Mouse (Mus musculus): ENCODE results near the gene Bbof1. TPM values are rescaled to one million over a fixed set of nuclear protein-coding genes. Genes with fewer than 3 reads are reported as not detected.
A peak's percentile ranks its signal among the peaks of the same experiment; 100 is the strongest.

Gene Bbof1
- total RNA-seq, 2 experiments from 2014 or later = 0.54 to 1.1 TPM

DNA sequence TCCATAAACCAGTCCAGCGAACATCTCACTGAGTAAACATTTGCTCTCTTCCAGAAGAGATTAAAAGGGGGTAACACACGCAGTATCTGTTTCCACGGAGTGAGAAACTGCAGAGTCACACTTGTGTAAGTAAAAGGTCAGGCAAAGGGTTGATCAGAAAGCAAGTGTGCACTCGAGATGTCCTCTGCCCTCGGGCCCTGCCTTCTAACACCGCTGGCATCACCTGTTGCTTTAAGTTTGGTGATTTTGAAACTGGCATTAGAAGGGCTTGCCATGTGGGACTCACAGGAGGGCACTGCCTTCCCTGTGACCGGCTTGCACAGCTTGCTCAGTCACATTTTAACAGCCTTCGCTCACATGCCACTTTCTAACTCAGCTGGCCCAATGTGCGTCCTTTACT lies 9.2 kb upstream of the Bbof1 start:
- no peak for DNase-seq (ENCODE audit: low spot score in 2 of 2)

DNA sequence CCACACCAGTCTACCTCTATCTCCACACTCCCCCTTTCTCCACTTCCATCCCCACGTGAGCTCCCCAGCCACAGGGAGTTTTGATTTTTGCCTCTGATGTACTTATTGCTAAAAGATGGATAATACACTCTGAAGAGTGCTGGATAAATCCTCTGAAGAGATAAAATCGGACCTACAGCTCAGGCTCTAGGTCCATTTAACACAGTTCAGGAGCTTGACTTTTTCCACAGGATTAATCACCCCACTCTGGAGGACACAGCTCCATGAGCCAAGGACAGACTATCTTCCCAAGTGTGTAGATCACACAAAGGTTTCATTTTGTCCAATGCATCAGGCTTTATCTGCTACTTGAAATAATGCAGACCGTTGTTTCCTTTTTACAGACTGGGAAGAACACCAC lies 8.8 kb upstream of the Bbof1 start:
- DNase-seq (ENCODE audit: low spot score in 2 of 2) = no peak

DNA sequence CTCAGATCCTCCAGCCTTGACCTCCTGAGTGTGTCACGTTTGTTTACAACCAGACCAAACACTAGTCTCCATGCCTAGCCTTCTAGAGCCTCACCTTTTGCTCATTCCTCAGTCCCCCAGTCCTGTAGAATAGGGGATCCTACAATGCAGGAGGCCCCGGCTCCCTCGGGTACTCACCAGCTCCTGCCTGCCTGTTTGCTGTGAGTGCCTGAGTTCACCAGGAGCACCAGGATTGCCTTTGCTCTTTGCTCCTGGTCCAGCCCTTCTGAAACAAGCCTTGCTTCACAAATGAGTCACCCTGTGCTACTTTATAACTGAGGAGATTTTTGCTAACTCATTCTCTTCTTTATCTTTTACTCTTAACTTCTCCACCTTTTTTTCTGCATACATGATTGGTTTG lies 8.2 kb upstream of the Bbof1 start:
- no peak for DNase-seq (ENCODE audit: low spot score in 2 of 2)

DNA sequence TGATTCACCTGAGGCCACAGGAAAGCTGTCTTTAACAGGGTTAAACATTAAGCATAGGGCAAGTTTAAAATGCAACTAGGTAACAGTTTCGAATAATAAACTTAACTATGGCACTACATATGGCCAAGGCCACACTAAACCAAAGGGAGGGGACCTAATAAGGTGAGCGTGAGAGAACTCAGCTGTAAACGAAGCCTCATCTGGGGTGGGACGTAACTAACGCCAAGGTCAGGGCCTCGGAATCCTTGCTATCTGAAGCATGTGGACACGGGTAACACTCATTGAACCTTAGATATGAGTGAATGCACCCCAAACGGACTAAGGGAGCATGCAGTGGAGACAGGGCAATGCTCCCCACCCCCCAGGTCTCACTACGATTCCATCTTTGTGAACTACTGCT lies 5.9 kb upstream of the Bbof1 start:
- DNase-seq (ENCODE audit: low spot score in 2 of 2) = no peak

DNA sequence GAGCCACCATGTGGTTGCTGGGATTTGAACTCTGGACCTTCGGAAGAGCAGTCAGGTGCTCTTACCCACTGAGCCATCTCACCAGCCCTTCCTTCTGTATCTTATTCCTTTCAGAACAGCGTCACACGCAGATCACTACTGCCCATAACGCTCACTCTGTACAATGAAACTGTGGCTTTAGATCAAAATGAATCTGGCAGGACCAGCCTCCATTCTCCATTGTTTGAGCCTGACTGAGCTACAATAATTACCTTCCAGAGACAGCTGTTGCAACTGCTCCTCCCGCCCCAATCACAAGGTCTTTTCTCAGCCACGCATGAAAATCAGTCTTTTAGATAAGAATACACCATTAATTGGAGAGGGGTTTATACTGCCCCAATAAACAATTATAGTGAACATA lies 4.3 kb upstream of the Bbof1 start:
- no peak for DNase-seq (ENCODE audit: low spot score in 2 of 2)

DNA sequence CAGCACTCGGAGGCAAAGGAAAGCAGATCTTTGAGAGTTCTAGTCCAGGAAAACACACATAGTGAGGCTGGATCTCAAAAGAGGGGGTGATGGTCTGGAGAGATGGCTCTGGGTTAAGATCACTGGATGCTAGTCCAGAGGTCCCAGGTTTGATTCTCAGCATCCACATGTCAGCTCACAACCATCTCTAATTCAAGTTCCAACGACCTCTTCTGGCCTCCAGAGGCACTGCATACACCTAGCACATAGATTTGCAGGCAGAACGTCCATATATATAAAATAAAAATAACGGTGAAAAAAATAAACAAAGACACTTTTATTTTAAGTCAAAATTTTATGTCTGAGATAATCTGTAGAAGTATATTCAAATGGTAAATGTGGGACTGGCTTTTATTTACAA lies 1.6 kb upstream of the Bbof1 start:
- DNase-seq (ENCODE audit: low spot score in 2 of 2) = no peak

DNA sequence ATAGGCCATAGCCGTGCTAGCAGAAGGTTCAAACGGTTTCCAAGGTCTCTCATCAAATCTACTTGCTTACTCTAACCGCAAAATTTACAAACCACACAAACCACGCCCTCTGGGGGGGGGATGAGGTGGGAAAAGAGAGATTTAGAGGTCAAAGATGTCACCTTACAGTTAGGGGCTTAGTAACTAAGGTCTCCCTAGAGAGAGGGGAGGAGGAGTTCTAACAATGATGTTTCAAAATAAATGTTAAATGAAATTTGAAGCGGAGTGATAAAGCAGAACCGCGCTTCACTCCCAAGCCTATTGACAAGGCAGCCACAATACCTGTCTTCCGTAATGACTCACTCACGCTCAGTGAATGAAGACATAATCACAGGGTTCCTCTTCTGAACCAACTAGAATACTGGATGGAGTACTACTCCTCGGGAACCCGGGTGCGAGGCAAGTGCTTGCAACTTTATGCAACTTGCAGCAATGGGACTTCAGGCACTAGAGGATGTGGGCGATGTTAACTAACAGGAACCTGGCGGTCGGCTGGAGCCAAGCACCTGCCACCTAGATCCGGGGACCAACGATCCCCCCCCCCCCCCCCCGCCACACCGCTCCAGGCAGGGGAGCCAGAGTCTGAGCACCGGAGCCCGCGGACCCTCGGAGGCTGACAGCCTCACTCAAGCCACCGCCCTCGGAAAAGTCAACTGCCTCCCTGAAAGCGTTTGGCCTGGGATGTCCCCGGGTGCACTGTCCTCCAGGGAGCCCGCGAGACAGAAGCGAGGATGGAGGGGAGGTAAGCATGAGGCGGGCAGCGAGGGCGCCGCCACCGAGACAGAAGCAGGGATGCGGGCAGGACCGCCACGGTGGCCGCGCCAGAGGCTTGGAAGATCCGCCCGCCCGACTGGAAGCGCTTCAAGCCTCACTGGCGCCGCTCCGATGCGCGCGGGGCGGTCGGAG lies 725 bp upstream of the Bbof1 start:
- DNase-seq (ENCODE audit: low spot score in 2 of 2) = peak in 1 of 2 experiments; percentile 22

DNA sequence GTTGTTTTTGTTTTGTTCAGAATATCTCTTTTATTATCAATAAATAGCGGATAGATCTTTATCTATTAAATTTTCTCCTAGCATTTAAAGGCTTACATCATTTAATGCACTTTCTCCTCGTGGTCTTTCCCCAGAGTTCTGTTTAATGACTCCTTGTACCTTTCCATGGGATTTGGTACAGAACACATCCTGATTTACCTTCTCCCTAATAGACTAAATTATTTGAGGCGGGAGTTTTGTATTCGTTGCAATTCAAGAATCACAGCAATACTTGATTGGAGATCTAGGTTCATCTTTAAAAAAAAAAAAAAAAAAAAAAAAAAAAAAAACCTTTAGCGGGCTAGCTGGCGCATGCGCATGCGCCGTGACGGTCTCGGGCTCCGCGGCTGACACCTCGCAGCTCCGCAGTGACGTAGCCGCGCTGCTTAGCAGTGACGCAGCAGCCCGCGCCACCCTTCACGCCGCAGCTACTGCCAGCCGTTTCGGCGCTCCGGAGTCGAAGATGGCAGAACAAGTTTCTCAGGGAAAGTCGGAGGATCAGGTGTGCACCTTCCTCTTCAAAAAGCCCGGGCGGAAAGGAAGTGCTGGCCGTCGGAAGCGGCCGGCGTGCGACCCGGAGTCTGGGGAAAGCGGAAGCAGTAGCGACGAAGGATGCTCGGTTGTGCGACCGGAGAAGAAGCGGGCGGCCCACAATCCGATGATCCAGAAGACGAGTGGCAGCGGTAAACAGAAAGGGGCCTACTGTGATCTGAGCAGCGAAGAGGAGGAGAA lies 8.1 kb downstream of the Bbof1 start, which contains the start of gene Rnf113a2:
Rnf113a2 (plus strand) TSS at position 363 of the 771 bp plus-strand sequence.
- peak; percentile 54 to 77 for DNase-seq (ENCODE audit: low spot score in 2 of 2)

DNA sequence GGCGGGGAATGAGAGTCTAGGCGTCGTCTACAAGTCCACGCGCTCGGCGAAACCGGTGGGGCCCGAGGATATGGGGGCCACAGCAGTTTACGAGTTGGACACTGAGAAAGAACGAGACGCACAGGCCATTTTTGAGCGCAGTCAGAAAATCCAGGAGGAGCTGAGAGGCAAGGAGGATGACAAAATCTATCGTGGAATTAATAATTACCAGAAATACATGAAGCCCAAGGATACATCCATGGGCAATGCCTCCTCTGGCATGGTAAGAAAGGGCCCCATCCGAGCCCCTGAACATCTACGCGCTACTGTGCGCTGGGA lies 8.7 kb downstream of the Bbof1 start:
- DNase-seq (ENCODE audit: low spot score in 2 of 2) = no peak

DNA sequence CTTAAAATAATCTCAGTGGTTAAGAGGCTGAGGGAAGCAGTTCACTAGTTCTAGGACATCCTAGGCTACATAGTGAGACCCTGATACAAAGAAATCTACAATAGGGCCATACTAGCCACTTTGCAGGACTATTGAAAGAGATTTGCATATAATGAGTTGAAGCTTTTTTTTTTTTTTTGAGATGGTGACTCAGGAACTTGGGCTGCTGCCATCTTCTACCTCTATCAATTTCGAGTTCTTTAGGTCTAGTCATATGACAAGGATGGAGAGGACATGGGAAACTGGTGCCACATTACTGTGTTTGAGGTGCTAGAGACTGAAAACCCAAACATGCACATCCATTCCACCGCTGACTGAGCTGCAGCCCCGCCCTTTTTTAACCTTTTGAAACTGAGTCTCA lies 15.1 kb downstream of the Bbof1 start:
- DNase-seq (ENCODE audit: low spot score in 2 of 2) = no peak

DNA sequence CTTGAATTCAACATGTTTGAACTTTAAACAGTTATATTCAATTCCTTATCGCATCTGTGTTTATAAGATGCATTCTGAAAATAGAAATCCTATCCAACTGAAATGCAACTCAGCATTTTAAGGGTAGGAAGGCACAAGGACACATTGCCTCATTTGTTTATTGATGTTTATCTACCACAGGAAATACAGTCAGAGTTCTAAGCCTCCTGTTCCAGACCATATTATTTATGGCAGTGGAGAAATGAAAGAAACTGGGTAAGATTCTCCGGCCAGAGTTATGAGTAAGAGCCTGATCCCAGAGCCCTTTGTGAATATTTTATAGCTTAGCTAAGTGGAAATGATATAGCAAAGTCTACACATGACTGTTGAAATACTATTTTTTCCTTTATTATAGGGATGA lies 21.0 kb downstream of the Bbof1 start:
- no peak for DNase-seq (ENCODE audit: low spot score in 2 of 2)

DNA sequence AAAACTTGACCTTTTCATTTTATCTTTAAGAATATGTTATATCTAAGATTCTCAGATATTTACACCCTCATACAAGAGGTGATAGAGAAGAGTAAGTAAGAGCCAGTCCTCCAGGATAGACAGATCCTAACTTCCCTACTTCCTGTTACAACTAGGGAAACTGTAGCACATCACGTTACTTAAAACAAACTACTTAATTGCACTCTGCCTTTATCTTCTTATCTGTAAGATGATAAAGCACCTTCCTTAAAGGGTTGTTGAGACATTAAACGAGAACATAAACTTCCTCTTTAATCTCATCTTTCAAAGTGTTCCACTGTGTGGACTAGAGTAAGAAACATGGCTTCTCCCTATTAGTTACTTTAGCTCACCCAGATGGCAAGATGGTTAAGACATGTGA lies 29.8 kb downstream of the Bbof1 start:
- DNase-seq (ENCODE audit: low spot score in 2 of 2) = no peak

DNA sequence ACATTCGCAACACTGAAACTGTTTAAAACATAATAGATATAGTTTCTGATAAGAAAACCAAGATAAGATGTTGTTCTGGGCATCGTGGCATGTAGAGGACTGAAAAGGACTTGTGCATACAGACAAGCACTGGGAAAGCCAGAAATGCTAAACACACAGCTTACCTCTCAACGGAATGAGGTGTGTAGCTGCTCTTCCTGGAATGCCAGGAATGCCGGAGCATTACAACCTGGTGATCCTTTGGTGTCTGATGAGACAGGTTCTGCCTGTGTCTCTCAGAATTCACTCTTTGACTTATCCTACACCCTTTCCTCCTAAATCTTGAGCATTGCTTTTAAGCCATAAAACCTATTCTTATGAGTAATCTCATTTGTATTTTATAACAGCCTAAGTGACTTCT lies 33.7 kb downstream of the Bbof1 start:
- no peak for DNase-seq (ENCODE audit: low spot score in 2 of 2)

DNA sequence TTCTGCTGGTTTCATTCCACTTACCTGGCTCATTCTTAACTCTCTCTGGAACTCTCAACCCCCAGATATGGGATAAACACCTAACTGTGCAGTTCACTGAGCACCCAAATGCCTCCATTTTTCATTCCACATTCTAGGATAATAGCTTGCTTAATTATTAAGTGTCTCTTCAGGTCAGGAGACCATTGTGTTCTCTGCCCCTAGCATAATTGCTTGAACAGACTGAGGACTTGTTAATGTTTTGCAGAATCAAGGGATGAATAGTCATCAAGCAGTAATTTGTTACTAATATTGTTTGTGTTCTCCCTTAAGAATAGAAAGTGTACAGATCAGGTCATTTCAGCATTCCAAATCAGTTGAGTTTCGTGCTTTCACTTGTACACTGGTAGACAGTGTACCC lies 38.5 kb downstream of the Bbof1 start:
- DNase-seq (ENCODE audit: low spot score in 2 of 2) = no peak

DNA sequence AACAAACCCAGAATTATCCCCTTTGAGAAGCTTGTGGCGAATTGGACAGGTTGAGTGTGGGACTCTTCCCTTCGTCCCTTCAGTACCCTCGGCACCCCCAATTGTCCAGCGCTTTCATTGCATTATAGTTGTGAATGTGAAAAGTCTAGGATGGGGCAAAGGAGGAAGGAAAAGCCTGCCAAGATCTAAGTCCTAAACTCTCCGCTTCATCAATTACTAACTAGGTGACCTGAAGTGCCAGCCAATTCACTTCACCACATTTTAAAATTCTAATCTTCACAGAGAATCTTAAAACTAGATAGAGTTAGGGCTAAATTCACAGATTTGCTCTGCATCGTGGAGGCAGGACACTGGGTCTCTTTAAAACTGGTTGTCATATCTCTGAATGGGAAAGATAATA lies 39.3 kb downstream of the Bbof1 start:
- DNase-seq (ENCODE audit: low spot score in 2 of 2) = no peak

DNA sequence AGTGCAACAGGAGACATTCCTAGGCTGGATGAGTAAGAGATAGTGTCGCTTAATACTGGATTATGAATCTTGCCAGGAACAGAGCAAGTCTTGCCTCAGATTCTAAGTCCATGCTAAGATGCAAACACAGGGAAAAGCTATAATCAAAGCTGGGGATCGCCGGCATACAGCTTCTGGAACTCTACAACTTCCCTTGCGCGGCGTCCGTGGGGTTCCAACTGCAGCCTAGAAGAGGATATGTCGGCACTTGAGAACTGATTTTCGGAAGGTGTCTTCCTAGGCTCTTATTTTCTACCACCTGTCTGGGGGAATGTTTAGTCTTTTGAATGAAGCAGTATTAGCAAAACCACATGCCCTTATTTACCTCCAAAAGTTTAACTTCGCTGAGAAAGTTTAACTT lies 41.0 kb downstream of the Bbof1 start:
- no peak for DNase-seq (ENCODE audit: low spot score in 2 of 2)

DNA sequence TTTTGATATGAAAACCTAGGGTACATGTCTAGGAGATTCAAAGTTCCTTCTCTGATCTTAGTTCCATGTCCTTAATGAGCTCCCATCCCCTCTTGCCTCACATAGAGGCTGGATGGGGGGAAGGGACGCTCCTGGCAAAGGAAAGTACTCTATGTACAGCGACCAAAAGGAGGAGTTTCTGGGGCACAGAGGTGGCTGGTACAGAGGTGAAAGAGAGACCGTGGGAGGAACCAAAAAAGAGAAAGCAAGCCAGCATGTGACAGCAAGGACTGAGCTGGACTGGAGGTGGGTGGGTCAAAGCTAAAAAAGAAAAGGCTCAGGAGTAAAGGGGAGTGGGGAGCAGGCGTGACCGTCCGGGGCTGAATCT lies 41.5 kb downstream of the Bbof1 start:
- DNase-seq (ENCODE audit: low spot score in 2 of 2) = no peak

DNA sequence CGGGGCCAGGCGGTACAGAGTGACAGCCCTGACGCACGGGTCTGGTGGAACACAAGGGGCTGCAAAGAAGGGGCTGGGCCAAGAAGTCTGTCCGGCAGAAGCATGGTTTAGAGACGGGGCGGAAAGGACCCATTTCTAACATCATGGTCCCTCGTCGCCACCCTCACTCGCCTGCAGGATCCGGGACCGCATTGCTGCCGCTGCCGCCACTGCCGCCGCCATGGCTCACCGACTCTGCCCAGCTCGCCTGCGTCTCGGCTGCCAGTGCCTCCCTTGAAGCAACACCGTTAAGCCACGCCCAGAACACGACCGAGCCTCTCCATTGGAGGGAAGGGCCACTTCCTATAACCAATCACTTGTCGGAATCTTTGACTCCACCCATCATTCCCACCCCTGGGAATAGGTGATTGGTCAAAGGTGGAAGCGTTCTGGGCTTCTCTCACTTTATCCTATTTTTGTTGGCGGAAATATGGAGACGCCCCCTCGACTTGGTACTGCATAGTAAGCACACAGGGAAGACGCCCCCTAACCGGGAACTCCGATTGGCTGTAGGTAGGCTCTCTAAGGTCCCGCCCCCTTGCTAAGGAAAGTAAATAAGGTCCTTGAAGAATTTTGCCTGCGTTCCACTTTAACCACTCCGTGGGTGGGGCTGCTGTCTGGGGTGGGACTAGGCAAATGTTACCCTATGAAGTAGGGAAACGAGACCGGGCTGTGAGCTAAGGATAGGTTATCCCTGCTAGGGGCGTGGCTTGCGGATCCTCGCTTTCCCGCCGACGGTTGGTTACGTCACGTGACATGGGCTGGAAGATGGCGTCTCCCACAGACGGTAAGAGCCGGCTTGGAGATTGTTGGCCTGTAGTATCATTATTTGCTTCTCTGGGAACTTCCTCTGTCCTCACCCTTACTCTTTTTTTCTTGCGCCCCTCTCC lies 42.1 kb downstream of the Bbof1 start, which contains the start of the genes Aldh6a1 and Lin52:
Aldh6a1 (minus strand) TSS at position 287 of the 929 bp plus-strand sequence.
Lin52 (plus strand) TSS at position 705 of the 929 bp plus-strand sequence.
- peak; percentile 75 to 96 for DNase-seq (ENCODE audit: low spot score in 2 of 2)

DNA sequence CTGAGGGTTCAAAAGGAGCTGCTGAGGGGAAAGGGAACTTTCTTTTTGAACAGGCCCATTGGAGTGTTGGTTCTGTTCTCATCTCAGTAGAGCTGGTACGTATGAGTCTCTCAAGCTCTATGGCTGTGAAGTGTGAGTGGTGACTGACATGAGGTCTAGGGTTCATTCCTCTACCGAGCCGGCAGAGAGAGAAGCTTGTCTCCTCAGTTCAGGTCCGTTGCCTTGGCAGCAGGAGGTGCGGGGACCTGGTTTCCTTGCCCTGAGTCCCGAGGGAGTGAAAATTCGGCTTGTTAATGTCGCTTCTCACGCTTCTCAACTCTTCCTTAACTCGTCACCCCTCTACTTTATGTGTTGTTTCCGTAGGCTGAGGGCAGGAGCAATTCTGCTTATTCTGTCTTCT lies 42.9 kb downstream of the Bbof1 start:
- no peak for DNase-seq (ENCODE audit: low spot score in 2 of 2)

DNA sequence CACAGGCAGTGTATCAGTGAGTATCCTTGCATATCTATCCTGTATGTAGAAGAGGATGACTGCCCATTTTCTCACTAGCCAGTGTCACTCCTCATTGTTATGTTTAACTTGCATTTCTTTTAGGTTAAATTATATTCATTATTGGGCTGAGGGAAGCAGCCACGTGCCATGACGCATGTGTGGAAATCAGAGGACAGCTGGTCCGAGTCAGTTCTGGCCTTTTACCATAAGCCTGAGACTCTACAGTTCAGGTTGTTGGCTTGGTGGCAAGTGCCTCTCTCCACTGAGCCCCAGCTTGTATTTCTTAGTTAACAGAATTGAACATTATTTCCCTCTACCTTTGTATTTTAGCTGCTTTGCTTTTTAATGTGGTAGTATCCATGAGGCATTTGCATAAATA lies 48.0 kb downstream of the Bbof1 start:
- no peak for DNase-seq (ENCODE audit: low spot score in 2 of 2)

DNA sequence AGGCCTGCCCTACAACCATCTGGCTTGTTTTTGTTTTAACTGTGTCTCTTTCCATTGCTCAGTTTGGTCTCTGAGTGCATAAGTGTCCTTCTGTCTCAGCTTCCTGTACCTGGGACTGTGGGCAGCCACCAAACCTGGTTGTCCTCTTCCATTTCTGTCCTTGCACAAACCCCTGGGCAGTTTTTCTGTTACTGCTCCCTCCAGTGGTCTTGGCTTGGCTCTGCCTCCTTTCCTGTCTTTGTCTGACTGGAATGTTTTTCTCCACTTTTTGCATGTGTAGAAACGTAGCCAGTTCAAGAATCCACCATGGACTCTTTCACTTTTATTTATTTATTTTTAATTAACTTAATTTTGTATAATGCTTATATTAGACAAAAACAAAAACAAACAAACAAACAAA lies 51.0 kb downstream of the Bbof1 start:
- no peak for DNase-seq (ENCODE audit: low spot score in 2 of 2)

Data from gastrocnemius, postnatal 4 days (tissue).